Mouse (Mus musculus): Measurements from ENCODE around the gene C1qtnf12.
A peak's percentile ranks its signal among the peaks of the same experiment; 100 is the strongest.

Gene C1qtnf12

GRCm38 (mm10) chr4:155962167-155962971 lies at the start of gene C1qtnf12:
TSS of gene C1qtnf12 (plus strand) at chr4:155962318.
- DNase-seq (ENCODE audit: low spot score): no peak

- DNase-seq (ENCODE audit: low spot score): no peak
Observed at GRCm38 (mm10) chr4:155932031-155932430, 30.1 kb upstream of the C1qtnf12 start.

- no peak for DNase-seq (ENCODE audit: low spot score)
Observed at GRCm38 (mm10) chr4:155943049-155943452, 19.1 kb upstream of the C1qtnf12 start.

DNA sequence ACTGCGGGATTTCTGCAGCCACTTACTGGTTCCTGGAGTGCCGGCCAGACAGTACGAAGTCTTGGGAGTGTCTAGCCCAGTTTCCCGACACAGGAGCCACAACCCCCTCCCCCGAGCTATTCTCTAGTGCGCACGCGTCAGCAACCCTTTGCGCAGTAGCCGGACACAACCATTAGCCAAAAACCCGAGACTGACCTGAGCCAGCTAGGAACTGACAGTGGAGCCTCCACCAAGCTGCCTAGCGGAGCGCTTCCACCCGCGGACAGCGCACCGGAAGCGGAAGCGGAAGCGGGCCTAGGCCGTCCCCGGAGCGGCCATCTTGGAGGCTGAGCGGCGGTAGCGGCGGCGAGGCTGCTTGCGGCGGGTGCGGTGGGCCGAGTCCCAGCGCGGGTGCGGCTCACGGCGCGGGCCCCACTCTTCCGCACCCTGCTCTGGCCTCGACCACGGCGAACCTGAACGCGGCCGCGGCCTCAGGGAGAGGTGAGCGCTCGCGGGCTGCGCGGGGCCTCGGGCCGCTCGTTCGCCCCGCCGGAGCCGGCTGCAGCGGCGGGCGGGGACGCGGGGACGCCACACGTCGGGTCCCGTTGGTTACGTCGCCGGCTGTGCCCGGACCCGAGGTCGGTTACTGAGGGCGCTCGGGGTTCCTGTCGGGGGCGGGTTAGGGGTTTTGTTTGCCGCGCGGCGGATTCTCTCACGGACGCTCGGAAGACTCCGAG lies 18.4 kb upstream of the C1qtnf12 start, which contains the start of gene Ube2j2:
Gene Ube2j2, plus strand, starts transcription at position 298 of the 716 bp plus-strand sequence.
- DNase-seq (ENCODE audit: low spot score): peak; percentile 90

DNA sequence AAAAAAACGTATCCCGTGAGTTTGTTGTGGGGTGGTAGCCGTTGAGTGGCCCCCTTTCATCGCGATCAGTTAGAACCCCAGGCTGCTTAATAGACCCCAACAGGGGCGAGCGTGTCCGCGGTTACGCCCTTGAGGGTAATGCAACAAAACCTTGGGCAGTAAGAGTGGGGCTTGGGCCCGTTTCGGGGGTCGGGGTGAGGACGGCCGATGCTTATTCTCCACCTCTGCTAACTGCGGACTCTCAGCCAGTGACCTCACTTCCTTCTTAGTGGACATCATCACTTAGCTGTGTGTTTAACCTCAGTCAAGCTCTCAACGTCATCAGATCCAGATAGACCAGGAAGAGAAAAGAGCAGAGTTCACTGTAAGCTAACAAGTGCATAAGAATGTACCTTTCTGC lies 17.8 kb upstream of the C1qtnf12 start:
- DNase-seq (ENCODE audit: low spot score): no peak

DNA sequence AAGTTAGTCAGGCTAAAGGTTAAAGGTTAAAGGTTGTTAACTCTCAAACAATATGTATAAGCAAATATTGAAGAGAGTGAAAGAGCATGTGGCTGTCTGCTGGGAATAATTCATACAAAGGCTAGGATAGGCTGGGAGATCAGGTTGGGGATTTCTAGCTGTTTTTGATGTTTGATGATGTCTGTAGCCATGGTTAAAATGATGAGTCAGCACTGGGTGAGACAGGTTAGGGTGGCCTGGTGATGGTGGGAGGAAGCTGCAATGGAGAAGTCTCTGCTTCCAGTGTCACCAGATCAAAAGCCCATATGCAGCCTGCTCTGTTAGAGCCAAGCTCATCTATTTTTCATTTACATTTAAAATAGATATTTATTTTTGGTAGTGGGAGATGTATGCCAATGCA lies 15.0 kb upstream of the C1qtnf12 start:
- no peak for DNase-seq (ENCODE audit: low spot score)

DNA sequence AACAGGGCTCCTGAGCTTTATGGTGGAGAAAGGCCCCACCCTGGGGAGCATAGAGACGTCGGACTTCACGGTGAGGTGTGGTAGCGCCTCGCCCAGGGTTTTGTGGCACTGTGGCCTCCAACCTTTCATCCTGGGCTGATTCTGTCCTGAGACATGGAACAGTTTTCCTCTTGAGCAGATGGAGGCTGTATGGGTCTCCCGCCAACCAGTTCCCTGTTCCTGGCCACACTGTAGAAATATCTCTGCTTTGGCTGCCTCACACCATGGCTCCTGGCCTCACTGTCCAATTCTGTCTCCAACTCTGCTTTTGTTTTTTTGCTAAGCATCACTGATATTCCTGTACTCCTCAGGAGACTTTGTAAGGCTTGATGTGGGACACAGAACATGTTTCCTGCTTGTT lies 6.6 kb upstream of the C1qtnf12 start:
- no peak for DNase-seq (ENCODE audit: low spot score)

DNA sequence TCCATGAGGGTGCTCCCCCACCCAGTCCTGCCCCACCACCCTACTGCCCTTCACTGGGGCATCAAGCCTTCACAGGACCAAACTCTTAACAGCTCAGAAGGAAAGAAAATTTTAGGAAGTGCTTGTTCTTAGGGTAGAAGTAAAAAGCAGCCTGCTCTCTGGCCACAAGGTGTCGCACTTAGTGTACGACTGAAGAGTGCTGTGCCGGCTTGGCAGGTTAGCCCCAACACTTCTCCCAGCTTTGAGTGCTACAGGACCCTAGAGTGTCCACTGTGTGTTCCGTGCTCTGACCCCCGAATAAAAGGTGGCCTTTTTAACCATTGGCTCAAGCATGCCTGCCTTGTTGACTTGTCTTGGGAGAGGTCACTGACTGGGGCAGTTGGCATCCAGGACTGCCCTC lies 2.8 kb upstream of the C1qtnf12 start:
- peak; percentile 33 for DNase-seq (ENCODE audit: low spot score)

GRCm38 (mm10) chr4:155963106-155963505 lies 988 bp downstream of the C1qtnf12 start:
- no peak for DNase-seq (ENCODE audit: low spot score)

- no peak for DNase-seq (ENCODE audit: low spot score)
Observed at GRCm38 (mm10) chr4:155964396-155964795, 2.3 kb downstream of the C1qtnf12 start.

- DNase-seq (ENCODE audit: low spot score): no peak
Observed at GRCm38 (mm10) chr4:155969043-155969653, 7.0 kb downstream of the C1qtnf12 start.

DNA sequence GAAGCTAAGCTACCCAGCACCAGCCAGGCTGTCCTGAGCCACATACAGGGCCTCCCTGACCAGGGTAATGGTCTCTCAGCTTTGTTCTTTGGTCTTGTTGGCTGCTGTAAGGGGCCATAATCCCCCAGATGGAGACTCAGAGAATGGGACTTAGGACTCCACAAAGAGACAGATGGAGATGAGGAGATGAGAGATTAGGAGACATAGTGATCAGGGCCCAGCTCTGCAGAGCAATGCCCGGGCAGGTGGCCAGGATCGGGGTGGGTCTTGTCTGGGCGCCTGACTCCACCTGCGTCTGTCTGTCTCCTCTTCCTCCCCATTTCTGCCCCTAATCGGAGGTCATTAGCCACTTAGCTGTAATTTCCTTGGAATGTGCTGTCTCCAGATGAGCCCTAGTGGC lies 8.2 kb downstream of the C1qtnf12 start:
- no peak for DNase-seq (ENCODE audit: low spot score)

- DNase-seq (ENCODE audit: low spot score): no peak
Observed at GRCm38 (mm10) chr4:155972651-155973050, 10.5 kb downstream of the C1qtnf12 start.

DNA sequence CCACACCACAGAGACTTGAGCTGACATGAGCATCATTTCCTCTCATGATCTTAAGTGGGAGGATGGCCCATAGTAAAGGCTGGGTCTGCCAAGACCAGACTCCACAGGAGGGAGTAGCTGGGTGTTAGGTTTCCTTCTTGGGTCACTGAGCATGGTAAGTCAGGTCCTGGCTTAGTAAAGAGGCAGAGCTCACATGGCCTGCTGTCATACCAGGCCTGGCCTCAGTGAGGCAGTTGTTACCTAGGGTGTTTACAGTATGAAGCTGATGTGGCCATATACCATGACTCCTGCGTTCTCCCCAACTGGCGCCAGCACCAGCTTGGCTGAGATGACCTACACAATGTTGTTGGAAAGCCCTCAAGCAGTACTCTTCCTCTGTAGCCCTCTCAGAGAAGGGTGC lies 11.1 kb downstream of the C1qtnf12 start:
- no peak for DNase-seq (ENCODE audit: low spot score)

GRCm38 (mm10) chr4:155981436-155982082 lies 19.4 kb downstream of the C1qtnf12 start:
- no peak for DNase-seq (ENCODE audit: low spot score)

GRCm38 (mm10) chr4:155983788-155984187 lies 21.7 kb downstream of the C1qtnf12 start:
- no peak for DNase-seq (ENCODE audit: low spot score)

- no peak for DNase-seq (ENCODE audit: low spot score)
Observed at GRCm38 (mm10) chr4:155991211-155991907, 29.2 kb downstream of the C1qtnf12 start.

DNA sequence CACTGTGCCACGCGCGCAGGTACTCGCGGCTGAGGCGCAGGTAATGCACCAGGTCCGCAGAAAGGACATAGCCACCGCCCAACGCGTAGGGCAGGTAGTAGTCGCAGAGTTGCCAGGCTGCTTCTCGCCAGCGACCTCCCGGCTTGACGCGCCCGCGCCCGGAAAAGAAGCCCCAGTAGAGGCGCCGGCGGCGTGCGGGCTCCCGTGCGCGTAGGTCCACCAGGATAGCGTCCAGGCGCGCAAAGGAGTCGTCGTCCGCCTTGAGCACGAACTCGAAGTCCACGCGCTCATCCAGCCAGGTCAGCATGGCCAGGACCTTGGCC lies 29.8 kb downstream of the C1qtnf12 start:
- no peak for DNase-seq (ENCODE audit: low spot score)

DNA sequence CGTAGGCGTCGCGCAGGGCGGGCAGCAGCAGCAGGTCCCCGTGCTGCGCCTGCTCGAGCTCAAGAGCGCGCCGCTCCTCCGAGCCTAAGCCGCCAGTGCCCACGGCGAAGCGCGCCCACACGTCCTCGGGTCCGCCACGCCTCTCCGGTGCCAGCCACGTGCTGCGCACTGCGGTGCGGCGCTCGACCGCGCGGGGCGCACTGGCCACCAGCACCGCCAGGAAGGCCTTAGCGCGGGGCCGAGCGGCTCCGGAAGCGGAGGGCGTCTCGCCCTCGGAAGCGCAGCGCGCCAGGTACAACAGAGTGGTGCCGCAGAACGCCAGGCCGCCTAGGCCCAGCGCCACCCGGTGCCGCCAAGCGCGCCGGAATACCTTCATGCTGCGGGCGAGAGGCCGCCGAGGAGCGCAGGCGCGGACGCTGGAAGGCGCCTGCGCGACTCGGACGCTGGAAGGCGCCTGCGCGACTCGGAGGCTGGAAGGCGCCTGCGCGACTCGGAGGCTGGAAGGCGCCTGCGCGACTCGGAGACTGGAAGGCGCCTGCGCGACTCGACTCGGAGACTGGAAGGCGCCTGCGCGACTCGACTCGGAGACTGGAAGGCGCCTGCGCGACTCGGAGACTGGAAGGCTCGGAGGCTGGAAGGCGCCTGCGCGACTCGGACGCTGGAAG lies 30.3 kb downstream of the C1qtnf12 start, which contains the start of the genes B3galt6 and Sdf4:
Gene B3galt6, minus strand, starts transcription at position 409 of the 665 bp plus-strand sequence.
Gene Sdf4, plus strand, starts transcription at position 632 of the 665 bp plus-strand sequence.
- peak; percentile 87 for DNase-seq (ENCODE audit: low spot score)

DNA sequence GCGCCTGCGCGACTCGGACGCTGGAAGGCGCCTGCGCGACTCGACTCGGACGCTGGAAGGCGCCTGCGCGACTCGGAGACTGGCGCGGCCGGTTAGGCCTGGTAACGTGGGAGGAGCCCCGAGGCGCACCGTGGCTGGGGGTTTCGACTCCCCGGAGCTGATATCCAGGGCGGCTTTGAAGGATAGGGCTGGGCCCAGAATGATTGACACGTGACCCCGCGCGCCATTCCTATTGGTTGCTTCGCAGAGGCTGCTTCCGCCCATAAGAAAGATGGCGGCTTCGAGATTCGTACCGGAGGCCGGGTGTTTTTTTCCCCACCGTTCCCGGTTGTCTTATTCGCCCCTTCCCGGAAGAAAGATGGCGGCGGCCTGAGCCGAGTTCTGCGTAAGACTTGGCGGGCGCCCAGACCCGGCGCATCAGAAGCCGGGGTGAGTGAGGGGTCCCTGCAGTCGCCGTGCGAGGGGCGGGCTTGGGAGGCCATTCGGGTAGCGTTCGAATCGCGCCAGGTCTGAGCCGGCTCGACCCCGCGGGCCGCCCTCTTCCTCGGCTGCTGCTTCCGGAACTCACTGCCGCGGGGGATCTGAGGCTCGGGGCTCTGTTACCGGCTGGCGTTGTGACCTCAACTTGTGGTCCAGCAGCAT lies 30.9 kb downstream of the C1qtnf12 start:
- peak; percentile 98 for DNase-seq (ENCODE audit: low spot score)

DNA sequence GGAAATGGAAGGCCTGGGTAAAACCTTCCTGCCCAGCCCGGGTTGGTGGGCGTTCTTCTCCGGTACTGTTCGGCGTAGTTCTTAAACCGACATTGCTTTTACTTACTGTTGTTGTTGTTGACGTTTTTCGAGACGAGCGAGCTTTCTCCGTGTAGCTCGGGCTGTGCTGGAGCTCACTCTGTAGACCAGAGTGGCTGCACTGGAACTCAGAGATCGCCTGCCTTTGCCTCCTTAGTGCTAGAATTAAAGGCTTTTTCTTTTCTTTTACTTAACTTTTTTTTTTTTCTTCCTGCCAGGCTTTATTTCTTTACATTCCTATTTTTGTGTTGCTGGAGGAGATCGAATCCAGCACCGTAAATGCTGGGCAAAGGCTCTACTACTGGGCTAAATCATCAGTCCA lies 31.5 kb downstream of the C1qtnf12 start:
- no peak for DNase-seq (ENCODE audit: low spot score)
